Mouse (Mus musculus): ENCODE data around the gene Lamtor4. TPM values are rescaled to one million over a fixed set of nuclear protein-coding genes. Genes with fewer than 3 reads are reported as not detected.

Gene Lamtor4
- total and polyA plus RNA-seq, 2 experiments from 2014 or later, result 57.2 to 90.9 TPM

DNA sequence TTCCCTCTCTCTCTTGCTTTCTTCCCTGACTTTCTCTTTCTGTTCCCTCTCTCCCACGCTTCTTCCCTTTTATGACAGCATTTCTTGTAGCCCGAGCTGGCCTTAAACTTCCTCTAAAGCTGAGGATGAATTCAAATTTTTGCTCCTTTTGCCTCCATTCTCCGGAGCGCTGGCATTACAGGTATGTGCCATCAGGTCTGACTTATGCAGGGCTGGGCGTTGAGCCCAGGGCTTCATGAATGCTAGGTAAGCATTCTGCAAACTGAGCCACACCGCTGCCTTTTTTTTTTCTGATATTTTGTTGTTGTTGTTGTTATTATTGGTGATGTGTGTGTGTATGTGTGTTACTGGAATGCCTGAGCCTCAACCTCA, 8.9 kb downstream of the Lamtor4 start:
- H3K36me3 ChIP-seq (ENCODE audit: insufficient read depth), result peaks cover 31% of the 10 kb centered on the region
- no peaks in the 10 kb centered on the region for H3K27me3 ChIP-seq (ENCODE audit: insufficient read depth, low read length)
- H3K9ac ChIP-seq, result peak overlapping the region; percentile 78
- no peak; the same call in 1 of the 2 replicates for ATAC-seq
- peaks cover 14% of the 10 kb centered on the region for H3K4me1 ChIP-seq (ENCODE audit: insufficient read depth)
- H3K4me3 ChIP-seq (ENCODE audit: low read depth, low read length), result peak overlapping the region; percentile 71
- WGBS, result 12% methylated on average over 6 of the region's 6 CpGs
- TF ChIP-seq CTCF (IDR thresholded peaks at IDR 0.05; ENCODE audit: low read depth), result no peak
- H3K27ac ChIP-seq (ENCODE audit: low read depth, low read length), result peak overlapping the region; percentile 78
- no peaks in the 10 kb centered on the region for H3K9me3 ChIP-seq (ENCODE audit: low read length)
- no peak for DNase-seq
- peak overlapping the region; percentile 91 for H3K4me2 ChIP-seq (ENCODE audit: low read depth)

GRCm38 (mm10) chr5:138265712-138266111, 10.4 kb downstream of the Lamtor4 start:
- H3K9me3 ChIP-seq (ENCODE audit: low read length), result no peaks in the 10 kb centered on the region
- no peak overlapping the region for H3K4me3 ChIP-seq (ENCODE audit: low read depth, low read length)
- peaks cover 16% of the 10 kb centered on the region for H3K36me3 ChIP-seq (ENCODE audit: insufficient read depth)
- H3K9ac ChIP-seq, result no peak overlapping the region
- no peak overlapping the region for H3K4me2 ChIP-seq (ENCODE audit: low read depth)
- DNase-seq, result no peak
- peaks cover 14% of the 10 kb centered on the region for H3K4me1 ChIP-seq (ENCODE audit: insufficient read depth)
- H3K27ac ChIP-seq (ENCODE audit: low read depth, low read length), result no peak overlapping the region
- no peak for TF ChIP-seq CTCF (IDR thresholded peaks at IDR 0.05; ENCODE audit: low read depth)
- WGBS, result 95% methylated on average over 4 of the region's 4 CpGs
- ATAC-seq, result no peak
- H3K27me3 ChIP-seq (ENCODE audit: insufficient read depth, low read length), result no peaks in the 10 kb centered on the region

GRCm38 (mm10) chr5:138267114-138267513, 11.8 kb downstream of the Lamtor4 start:
- TF ChIP-seq CTCF (IDR thresholded peaks at IDR 0.05; ENCODE audit: low read depth), result no peak
- Histone ChIP-seq H3K27me3 (ENCODE audit: insufficient read depth, low read length) (no peaks in the 10 kb centered on the region), H3K9me3 (ENCODE audit: low read length) (no peaks in the 10 kb centered on the region), H3K4me2 (ENCODE audit: low read depth) (no peak overlapping the region), H3K9ac (no peak overlapping the region), H3K4me3 (ENCODE audit: low read depth, low read length) (no peak overlapping the region), H3K36me3 (ENCODE audit: insufficient read depth) (peaks cover 2% of the 10 kb centered on the region), H3K4me1 (ENCODE audit: insufficient read depth) (peaks cover 14% of the 10 kb centered on the region), H3K27ac (ENCODE audit: low read depth, low read length) (no peak overlapping the region)
- 88% methylated on average over 3 of the region's 3 CpGs for WGBS
- DNase-seq, result no peak
- ATAC-seq, result no peak

DNA sequence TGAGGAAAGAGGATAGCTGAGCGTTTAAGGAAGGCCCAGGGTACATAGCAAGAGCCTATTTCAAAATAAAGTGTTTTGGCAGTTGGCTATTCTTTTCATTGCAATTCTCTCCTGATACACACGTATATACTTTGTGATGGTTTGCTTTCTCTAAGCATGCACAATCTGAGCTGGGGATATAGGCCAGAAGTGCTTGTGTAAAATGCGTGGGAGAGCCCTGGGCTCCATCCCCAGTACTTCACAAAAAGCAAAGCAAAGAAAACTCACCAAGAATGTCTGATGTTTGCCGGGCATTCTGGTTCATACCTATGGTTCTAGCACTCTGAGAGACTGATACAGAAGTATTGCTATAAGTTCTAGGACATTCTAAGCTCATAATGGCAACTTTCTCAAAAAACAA, 13.7 kb downstream of the Lamtor4 start:
- Histone ChIP-seq H3K9ac (no peak overlapping the region), H3K4me2 (ENCODE audit: low read depth) (no peak overlapping the region), H3K36me3 (ENCODE audit: insufficient read depth) (no peaks in the 10 kb centered on the region), H3K4me3 (ENCODE audit: low read depth, low read length) (no peak overlapping the region), H3K9me3 (ENCODE audit: low read length) (no peaks in the 10 kb centered on the region), H3K4me1 (ENCODE audit: insufficient read depth) (peaks cover 6% of the 10 kb centered on the region; the same call in 1 of the 2 replicates), H3K27ac (ENCODE audit: low read depth, low read length) (no peak overlapping the region), H3K27me3 (ENCODE audit: insufficient read depth, low read length) (no peaks in the 10 kb centered on the region)
- WGBS, result 84% methylated on average over 4 of the region's 4 CpGs
- TF ChIP-seq CTCF (IDR thresholded peaks at IDR 0.05; ENCODE audit: low read depth), result no peak
- ATAC-seq (no peak), DNase-seq (no peak)

GRCm38 (mm10) chr5:138271232-138271631, 15.9 kb downstream of the Lamtor4 start:
- H3K36me3 ChIP-seq (ENCODE audit: insufficient read depth), result peaks cover 4% of the 10 kb centered on the region; the same call in 1 of the 2 replicates
- H3K27ac ChIP-seq (ENCODE audit: low read depth, low read length), result no peak overlapping the region
- 54% methylated on average over 3 of the region's 3 CpGs for WGBS
- no peak overlapping the region for H3K4me2 ChIP-seq (ENCODE audit: low read depth)
- no peak overlapping the region for H3K9ac ChIP-seq
- ATAC-seq (no peak), DNase-seq (no peak)
- H3K9me3 ChIP-seq (ENCODE audit: low read length), result no peaks in the 10 kb centered on the region
- TF ChIP-seq CTCF (IDR thresholded peaks at IDR 0.05; ENCODE audit: low read depth), result no peak
- 0 out of 2 replicates have a peak, but pooled peaks cover 9% of the 10 kb centered on the region for H3K4me1 ChIP-seq (ENCODE audit: insufficient read depth)
- no peak overlapping the region for H3K4me3 ChIP-seq (ENCODE audit: low read depth, low read length)
- no peaks in the 10 kb centered on the region for H3K27me3 ChIP-seq (ENCODE audit: insufficient read depth, low read length)

- peak; percentile 17 for DNase-seq
- H3K9ac ChIP-seq, result peak within 1 kb of the TSS; percentile 10; the same call in 1 of the 2 replicates
- H3K9me3 ChIP-seq (ENCODE audit: low read length), result no peaks in the 10 kb centered on the region
- H3K4me2 ChIP-seq (ENCODE audit: low read depth), result 0 out of 2 replicates have a peak within 1 kb of the TSS, but pooled peaks have one; percentile 15
- H3K36me3 ChIP-seq (ENCODE audit: insufficient read depth), result peaks cover 13% of the 10 kb centered on the region; the same call in 1 of the 2 replicates
- no peak within 1 kb of the TSS for H3K27ac ChIP-seq (ENCODE audit: low read depth, low read length)
- H3K4me3 ChIP-seq (ENCODE audit: low read depth, low read length), result no peak within 1 kb of the TSS
- ATAC-seq, result peak; percentile 24; the same call in 1 of the 2 replicates
- under 1% methylated on average over 12 of the region's 12 CpGs for WGBS
- H3K27me3 ChIP-seq (ENCODE audit: insufficient read depth, low read length), result no peaks in the 10 kb centered on the region
- TF ChIP-seq CTCF (IDR thresholded peaks at IDR 0.05; ENCODE audit: low read depth), result no peak
- peaks cover 19% of the 10 kb centered on the region; the same call in 1 of the 2 replicates for H3K4me1 ChIP-seq (ENCODE audit: insufficient read depth)
These were observed 17.2 kb downstream of the Lamtor4 start, which contains the start of gene Gal3st4 for GRCm38 (mm10) chr5:138272409-138272923. TSS of gene Gal3st4 (minus strand) at chr5:138272840.

DNA sequence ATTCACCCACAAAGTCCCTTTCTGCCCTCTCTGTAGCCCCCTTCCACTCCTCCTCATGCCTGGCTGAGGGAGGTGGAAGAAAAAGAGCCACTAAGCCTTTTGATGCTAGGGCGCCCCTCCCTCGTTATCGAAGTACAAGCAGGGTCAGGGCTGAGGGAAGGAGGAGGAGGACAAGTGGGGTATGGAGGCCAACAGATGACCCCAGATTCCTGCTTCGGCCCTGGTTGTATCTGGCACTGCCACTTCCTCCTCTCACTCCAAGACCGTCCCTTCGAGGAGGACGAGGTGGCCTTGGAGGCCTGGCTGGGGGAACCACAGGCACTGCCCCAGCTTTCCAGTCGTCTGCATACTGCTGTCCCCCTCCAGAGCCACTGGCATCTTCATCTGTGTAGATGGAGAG, 18.9 kb downstream of the Lamtor4 start:
- no peak overlapping the region for H3K4me3 ChIP-seq (ENCODE audit: low read depth, low read length)
- no peaks in the 10 kb centered on the region for H3K27me3 ChIP-seq (ENCODE audit: insufficient read depth, low read length)
- no peak overlapping the region for H3K9ac ChIP-seq
- H3K27ac ChIP-seq (ENCODE audit: low read depth, low read length), result no peak overlapping the region
- H3K4me1 ChIP-seq (ENCODE audit: insufficient read depth), result peaks cover 28% of the 10 kb centered on the region; the same call in 1 of the 2 replicates
- whole genome bisulfite sequencing, result 60% methylated on average over 8 of the region's 8 CpGs
- no peaks in the 10 kb centered on the region for H3K9me3 ChIP-seq (ENCODE audit: low read length)
- peaks cover 13% of the 10 kb centered on the region; the same call in 1 of the 2 replicates for H3K36me3 ChIP-seq (ENCODE audit: insufficient read depth)
- H3K4me2 ChIP-seq (ENCODE audit: low read depth), result no peak overlapping the region
- DNase-seq (no peak), ATAC-seq (no peak)
- TF ChIP-seq CTCF (IDR thresholded peaks at IDR 0.05; ENCODE audit: low read depth), result no peak
